Mouse (Mus musculus) CD8-positive naive resting alpha-beta T cell, adult 57 days (primary cell): ENCODE results near the gene Syt12. TPM values are rescaled to one million over a fixed set of nuclear protein-coding genes. Genes with fewer than 3 reads are reported as not detected.

Experiments used
- total RNA-seq: library from RNA; stranded (reverse); gene quantifications from one replicate; pipeline ENCODE4 v1.2.4, GENCODE M21; 2023

Gene Syt12
- total RNA-seq: not detected

DNA sequence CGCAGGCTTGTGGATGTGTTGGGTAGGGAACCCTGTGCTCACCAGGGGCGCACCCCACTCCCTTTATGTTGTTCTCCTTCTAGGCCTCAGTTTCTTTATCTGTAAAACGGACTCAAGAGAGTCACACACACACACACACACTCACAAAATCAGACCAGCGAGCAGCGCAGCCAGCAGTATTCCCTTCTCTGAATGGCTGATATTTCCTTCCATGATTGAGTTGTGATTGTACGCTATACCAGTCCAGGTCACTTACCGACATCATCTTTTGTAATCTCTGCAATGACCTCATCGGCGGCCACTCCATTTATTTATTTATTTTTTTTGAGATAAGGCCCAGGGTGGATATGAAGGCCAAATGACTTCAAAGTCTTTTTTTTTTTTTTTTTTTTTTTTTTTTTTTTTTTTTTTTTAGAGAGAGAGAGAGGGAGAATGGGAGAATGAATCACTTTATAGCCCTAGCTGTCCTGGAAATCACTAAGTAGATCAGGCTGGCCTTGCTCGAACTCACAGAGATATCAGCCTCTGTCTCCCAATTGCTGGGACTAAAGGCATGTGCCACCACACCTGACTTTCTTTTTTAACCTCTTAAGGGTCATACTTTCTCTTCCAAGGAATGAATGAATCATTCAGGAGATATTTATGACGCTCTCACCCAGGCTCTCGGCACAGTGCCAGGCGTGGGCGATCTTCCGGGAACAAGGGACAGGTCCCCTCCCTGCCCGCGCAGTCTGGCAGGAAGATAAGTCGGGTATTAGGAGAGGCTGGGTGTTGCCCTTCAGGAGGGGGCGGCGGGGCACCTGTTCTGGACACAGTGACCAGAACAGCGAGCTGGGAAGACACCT, at the start of gene Syt12:
Gene Syt12, minus strand, starts transcription at position 103 of the 845 bp plus-strand sequence.

DNA sequence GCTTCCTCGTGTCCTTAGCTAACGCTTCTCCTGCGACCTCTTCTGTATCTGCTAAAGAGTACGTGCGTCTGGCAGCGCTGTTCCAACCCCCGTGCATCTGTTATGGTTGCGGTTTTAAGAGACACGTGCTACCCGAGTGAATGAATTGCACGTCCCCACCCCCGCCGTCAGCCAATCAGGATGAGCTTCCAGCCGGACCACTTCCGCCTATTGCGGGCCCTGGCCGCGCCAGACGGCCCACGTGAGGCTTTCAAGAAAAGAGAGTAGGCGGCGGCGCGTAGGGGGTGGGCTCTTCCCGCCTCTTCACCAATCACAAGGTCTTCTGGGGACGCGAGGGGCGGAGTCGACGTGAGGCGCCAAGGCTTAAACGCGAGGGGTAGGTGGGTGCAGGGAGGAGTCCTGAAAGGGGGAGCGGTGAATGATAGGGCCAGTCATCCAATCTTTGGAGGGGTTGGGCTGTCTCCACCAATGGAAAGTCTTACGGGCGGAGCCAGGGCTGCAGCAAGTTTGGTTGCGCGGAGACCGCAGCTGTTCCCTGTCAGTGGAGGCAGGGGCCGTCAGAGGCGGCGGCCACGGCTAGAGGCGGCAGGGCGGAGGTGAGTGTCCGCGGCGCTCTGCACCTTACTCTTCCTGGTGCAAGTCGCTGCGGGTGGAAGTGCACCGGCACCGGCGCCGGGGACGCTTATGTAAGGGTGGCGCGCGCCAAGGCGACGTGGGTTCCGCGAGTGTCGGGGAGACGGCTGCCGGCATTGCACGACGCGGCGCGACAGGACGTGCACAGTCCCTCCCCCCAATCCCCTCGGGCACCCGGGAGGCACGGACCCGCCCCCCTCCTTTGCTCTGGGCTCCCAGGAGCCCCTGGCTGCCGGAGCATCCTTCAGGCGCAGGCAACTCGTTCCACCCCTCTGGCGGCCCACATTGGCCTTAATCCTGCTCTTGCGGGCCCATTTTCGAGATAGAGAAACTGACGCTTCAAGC, 33.0 kb upstream of the Syt12 start, which contains the start of gene Pcx:
Gene Pcx, plus strand, starts transcription at position 487 of the 978 bp plus-strand sequence.

DNA sequence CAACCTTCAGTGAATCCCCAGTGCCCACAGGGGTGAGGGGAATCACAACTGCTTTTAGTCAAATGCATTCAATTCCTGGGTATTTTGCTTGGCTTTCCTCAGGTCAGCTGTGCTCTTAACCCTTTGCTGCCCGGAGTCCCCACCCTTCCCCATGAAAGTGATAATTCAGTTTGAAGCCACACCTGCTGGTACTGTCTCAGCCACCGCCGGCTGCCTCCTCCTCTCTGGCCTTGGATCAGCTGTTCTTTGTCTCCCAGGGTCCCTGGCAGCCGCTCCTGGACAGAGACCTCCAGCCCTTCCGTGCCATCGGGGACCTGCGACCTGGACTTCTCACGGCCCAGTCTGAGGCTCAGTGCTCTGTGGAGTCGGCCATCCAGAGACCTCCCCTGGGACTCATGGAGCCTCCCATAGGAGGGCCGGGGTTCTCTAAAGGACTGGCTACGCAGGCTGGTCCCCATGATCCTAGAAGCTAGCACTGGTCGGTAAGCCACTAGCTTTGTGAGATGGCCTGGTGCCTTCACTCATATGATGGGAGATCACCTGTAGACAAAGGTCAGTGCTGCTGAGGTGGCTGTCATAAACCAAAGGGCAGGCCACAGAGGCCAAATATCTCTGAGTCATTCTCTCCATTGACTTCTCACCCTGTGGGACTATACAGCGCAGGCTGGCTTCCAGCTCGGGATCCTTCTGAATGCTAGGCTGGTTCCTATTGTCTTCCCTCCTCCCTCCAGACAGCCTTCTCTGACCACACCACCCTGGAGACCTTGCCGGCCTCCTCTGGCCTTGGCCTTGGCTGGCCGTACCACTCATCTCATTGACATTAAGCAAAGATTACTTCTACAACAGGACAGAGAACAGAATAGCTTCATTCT, 21.1 kb upstream of the Syt12 start, which contains the start of gene 2010003K11Rik:
Gene 2010003K11Rik, minus strand, starts transcription at position 522 of the 872 bp plus-strand sequence.

DNA sequence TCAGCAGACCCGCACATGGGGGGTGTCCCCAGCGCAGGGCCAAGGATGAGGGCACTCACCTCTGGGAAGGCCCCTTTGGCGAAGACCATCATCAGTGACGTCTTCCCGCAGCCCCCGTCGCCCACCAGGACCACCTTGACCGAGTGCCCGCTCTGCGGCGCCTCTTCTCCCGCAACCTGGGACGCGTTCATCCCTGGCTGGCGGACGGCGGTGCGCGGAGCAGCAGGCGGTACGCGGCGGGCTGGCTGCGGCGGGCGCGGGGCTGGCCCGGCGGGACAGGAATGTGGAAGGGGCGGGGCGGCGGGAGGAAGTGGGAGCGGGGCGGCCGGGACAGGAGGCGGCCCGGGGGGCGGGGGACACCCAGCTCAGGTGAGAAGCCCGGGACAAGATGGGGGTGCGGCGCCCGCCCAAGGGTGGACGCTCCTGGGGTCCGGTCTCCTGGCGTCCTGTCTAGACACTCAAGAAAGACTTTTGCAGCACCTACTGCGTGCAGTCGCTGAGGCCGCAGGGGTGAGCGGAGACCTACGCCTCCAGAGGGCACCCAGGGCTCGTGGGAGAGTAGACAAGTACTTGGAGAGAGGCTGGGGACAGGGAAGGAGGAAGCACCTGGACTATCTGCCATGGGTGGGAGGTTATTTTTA, 38.0 kb downstream of the Syt12 start, which contains the start of gene Rhod:
Gene Rhod, minus strand, starts transcription at position 272 of the 641 bp plus-strand sequence.

DNA sequence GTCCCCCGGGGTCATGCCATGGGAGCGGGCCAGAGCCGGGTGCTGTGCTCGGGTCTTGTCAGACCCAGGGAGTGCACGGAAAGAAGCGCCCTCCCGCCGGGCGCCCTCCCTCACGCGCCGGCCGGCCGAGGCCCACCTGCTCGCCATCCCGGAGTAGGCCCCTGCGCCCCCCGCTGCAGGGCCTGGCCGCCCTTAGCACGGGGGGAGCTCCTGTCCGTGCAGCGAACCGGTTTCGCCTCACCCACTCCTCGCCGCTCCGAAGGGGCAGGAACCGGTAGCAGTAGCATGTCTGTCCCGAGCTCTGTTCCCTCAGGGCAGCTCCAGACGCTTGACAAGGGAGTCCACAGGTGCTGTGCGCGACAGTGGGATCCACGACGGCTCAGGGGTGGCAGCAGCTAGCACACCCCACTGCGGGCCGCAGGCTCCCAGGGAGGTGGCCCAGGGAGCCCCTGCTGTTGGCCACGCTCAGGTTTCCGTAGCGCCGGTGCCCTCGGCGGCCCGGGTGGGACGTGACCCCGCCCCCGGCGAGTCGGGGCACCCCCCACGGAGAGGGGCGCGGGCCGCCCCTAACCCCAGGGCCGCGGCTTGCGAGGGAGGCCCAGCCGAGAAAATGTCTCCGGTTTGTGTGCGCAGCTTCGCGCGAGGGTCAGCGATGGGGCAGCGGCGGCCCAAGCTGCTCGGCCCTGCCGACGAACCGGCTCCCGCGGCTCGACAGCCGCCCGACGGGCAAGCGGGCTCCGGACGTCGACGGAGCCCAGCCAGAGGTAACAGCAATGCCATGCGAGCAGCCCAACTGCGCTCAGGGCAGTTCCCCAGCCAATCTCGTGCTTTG, 79.2 kb downstream of the Syt12 start, which contains the start of gene Kdm2a:
Gene Kdm2a, minus strand, starts transcription at position 488 of the 832 bp plus-strand sequence.

Other genes starting within 250 kb of the Syt12 start
- gene Pold4, start 245.5 kb downstream of the Syt12 start, total RNA-seq: 55.7 TPM
- gene Ssh3, start 208.3 kb downstream of the Syt12 start, total RNA-seq: 13.6 TPM
- 17.4 TPM for gene Ankrd13d, start 194.3 kb downstream of the Syt12 start, total RNA-seq
- 359 TPM for gene Grk2, start 171.2 kb downstream of the Syt12 start, total RNA-seq
- 152 TPM for gene Kdm2a, start 79.2 kb downstream of the Syt12 start, total RNA-seq
- gene Rhod, start 38.0 kb downstream of the Syt12 start, total RNA-seq: 1.2 TPM
- not detected for gene 2010003K11Rik, start 21.1 kb upstream of the Syt12 start, total RNA-seq
- gene Pcx, start 33.0 kb upstream of the Syt12 start, total RNA-seq: 2.2 TPM
- 0.40 TPM for gene Lrfn4, start 138.2 kb upstream of the Syt12 start, total RNA-seq
- gene Rce1, start 148.2 kb upstream of the Syt12 start, total RNA-seq: 47.9 TPM
- not detected for gene Gm960, start 221.2 kb upstream of the Syt12 start, total RNA-seq
- not detected for gene Sptbn2, start 233.7 kb upstream of the Syt12 start, total RNA-seq